In genomic region chr2:27740091-27740608, GRCm38 (mm10) we compare ENCODE assay signal across 8 mouse cellular contexts.
DNase-seq lines count a peak whose midpoint lies in the region; ATAC-seq and TF ChIP-seq lines count a peak whose summit lies in the region.

No protein-coding gene starts in this region.

- H3K27me3 ChIP-seq in hindbrain, postnatal 0 days (ENCODE audit: insufficient read depth, low read length) = no peaks in the 10 kb centered on the region

- ATAC-seq in hindbrain, postnatal 0 days = peak; percentile 90

- H3K4me2 ChIP-seq in hindbrain, postnatal 0 days (ENCODE audit: low read depth, low read length) = no peak overlapping the region

- peaks cover 31% of the 10 kb centered on the region; the same call in 1 of the 2 replicates for H3K79me2 ChIP-seq in macrophage (ENCODE audit: inconsistent target)

- peak; percentile 83 for DNase-seq in adipocyte (ENCODE audit: low spot score)
- peak; percentile 95 for DNase-seq in embryo, embryonic 10 days (ENCODE audit: low spot score)
- DNase-seq in gastrocnemius, adult 8-10 months (ENCODE audit: low spot score in 2 of 2) = peak; percentile 82 to 85
- DNase-seq in hindbrain, postnatal 0 days (ENCODE audit: low spot score) = peak; percentile 89
- peak; percentile 78 to 79 for DNase-seq in left cerebral cortex, adult 8-10 months (ENCODE audit: low spot score in 2 of 2)
- peak; percentile 67 for DNase-seq in retina, postnatal 7 days (ENCODE audit: low read depth, low spot score)
- DNase-seq in urinary bladder, adult 2 months (ENCODE audit: low spot score) = peak; percentile 75

- H3K9me3 ChIP-seq in hindbrain, postnatal 0 days (ENCODE audit: low read length) = no peaks in the 10 kb centered on the region

- no peak overlapping the region for H3K4me3 ChIP-seq in hindbrain, postnatal 0 days (ENCODE audit: low read length)
- no peak overlapping the region for H3K4me3 ChIP-seq in macrophage (ENCODE audit: inconsistent target)

- 4% methylated on average over 15 of the region's 16 CpGs for WGBS in hindbrain, postnatal 0 days
- WGBS in macrophage (ENCODE audit: missing documents) = 2% methylated on average over 16 of the region's 16 CpGs

- H3K36me3 ChIP-seq in hindbrain, postnatal 0 days (ENCODE audit: insufficient read depth, low read length) = no peaks in the 10 kb centered on the region
- peaks cover 9% of the 10 kb centered on the region; the same call in 1 of the 2 replicates for H3K36me3 ChIP-seq in macrophage (ENCODE audit: inconsistent target)

- peak; percentile 68 for TF ChIP-seq CTCF in hindbrain, postnatal 0 days (IDR thresholded peaks at IDR 0.05; ENCODE audit: low read depth)

- H3K4me1 ChIP-seq in hindbrain, postnatal 0 days (ENCODE audit: insufficient read depth, low read length) = peaks cover 33% of the 10 kb centered on the region

- H3K9ac ChIP-seq in hindbrain, postnatal 0 days (replicated peaks; ENCODE audit: low read length) = 0 out of 2 replicates have a peak overlapping the region, but pooled peaks have one; percentile 7

- H3K27ac ChIP-seq in hindbrain, postnatal 0 days = peak overlapping the region; percentile 33
- H3K27ac ChIP-seq in macrophage = peak overlapping the region; percentile 48
